Mouse (Mus musculus) cerebral cortex, adult 2 months (tissue): ENCODE measurements around the gene Btbd11.

Experiments used
- whole genome bisulfite sequencing: fragments of 180-500 bp; shearing (Covaris S2); methylation state at CpG from one replicate; pipeline ENCODE4 v1.1.7; 2018; 5-methylcytosine and 5-hydroxymethylcytosine counted together

Gene Btbd11

GRCm38 (mm10) chr10:85475642-85476345 is 89.2 kb downstream of the Btbd11 start:
- WGBS: 93% methylated on average over 9 of the region's 9 CpGs

- WGBS: 84% methylated on average over 6 of the region's 6 CpGs
These were observed 93.5 kb downstream of the Btbd11 start for GRCm38 (mm10) chr10:85479959-85480625.

- 47% methylated on average over 3 of the region's 3 CpGs for WGBS
These were observed 94.5 kb downstream of the Btbd11 start for GRCm38 (mm10) chr10:85481106-85481505.

GRCm38 (mm10) chr10:85482064-85482473 is 95.5 kb downstream of the Btbd11 start:
- 38% methylated on average over 4 of the region's 4 CpGs for WGBS

GRCm38 (mm10) chr10:85482480-85482879 is 95.9 kb downstream of the Btbd11 start:
- 47% methylated on average over 6 of the region's 6 CpGs for WGBS

GRCm38 (mm10) chr10:85486456-85486855 is 99.8 kb downstream of the Btbd11 start:
- WGBS: 82% methylated on average over 3 of the region's 3 CpGs

GRCm38 (mm10) chr10:85492583-85492982 is 106.0 kb downstream of the Btbd11 start:
- WGBS: 94% methylated on average over 2 of the region's 2 CpGs

- WGBS: 87% methylated on average over 8 of the region's 8 CpGs
These were observed 109.7 kb downstream of the Btbd11 start for GRCm38 (mm10) chr10:85496358-85496757.

GRCm38 (mm10) chr10:85496981-85497380 is 110.4 kb downstream of the Btbd11 start:
- WGBS: 76% methylated on average over 2 of the region's 2 CpGs

GRCm38 (mm10) chr10:85497931-85498330 is 111.3 kb downstream of the Btbd11 start:
- 90% methylated on average over 5 of the region's 5 CpGs for WGBS

- WGBS: 81% methylated on average over 9 of the region's 9 CpGs
These were observed 114.0 kb downstream of the Btbd11 start for GRCm38 (mm10) chr10:85500573-85501155.

- 82% methylated on average over 5 of the region's 5 CpGs for WGBS
These were observed 115.5 kb downstream of the Btbd11 start for GRCm38 (mm10) chr10:85501966-85502566.

GRCm38 (mm10) chr10:85502656-85503055 is 116.0 kb downstream of the Btbd11 start:
- 81% methylated on average over 9 of the region's 9 CpGs for WGBS

- WGBS: 90% methylated on average over 7 of the region's 7 CpGs
These were observed 116.8 kb downstream of the Btbd11 start for GRCm38 (mm10) chr10:85503453-85503852.

GRCm38 (mm10) chr10:85507270-85508050 is 120.8 kb downstream of the Btbd11 start:
- WGBS: 78% methylated on average over 7 of the region's 7 CpGs

GRCm38 (mm10) chr10:85508193-85508794 is 121.7 kb downstream of the Btbd11 start:
- 83% methylated on average over 5 of the region's 5 CpGs for WGBS

GRCm38 (mm10) chr10:85509000-85509399 is 122.4 kb downstream of the Btbd11 start:
- 98% methylated on average over 1 of the region's 1 CpGs for WGBS

- 54% methylated on average over 3 of the region's 3 CpGs for WGBS
These were observed 123.7 kb downstream of the Btbd11 start for GRCm38 (mm10) chr10:85510329-85510728.

- WGBS: 89% methylated on average over 5 of the region's 5 CpGs
These were observed 126.2 kb downstream of the Btbd11 start for GRCm38 (mm10) chr10:85512808-85513207.

GRCm38 (mm10) chr10:85517223-85518110 is 130.9 kb downstream of the Btbd11 start:
- 72% methylated on average over 13 of the region's 13 CpGs for WGBS
